Mouse (Mus musculus) ES-Bruce4 (cell line): ENCODE data around the gene Dner. TPM values are rescaled to one million over a fixed set of nuclear protein-coding genes. Genes with fewer than 3 reads are reported as not detected.

ENCODE experiments used
- H3K27ac ChIP-seq: 2 replicates; pipeline ENCODE4 v1.5.1; 2012; ENCODE audit warnings: low read length, inconsistent platforms; ENCODE audit not compliant: insufficient read depth
- H3K27me3 ChIP-seq: 2 replicates; pipeline ENCODE4 v1.6.1; 2012; ENCODE audit warnings: mild to moderate bottlenecking, low read length, inconsistent platforms; ENCODE audit not compliant: control insufficient read depth, poor library complexity, insufficient read depth, severe bottlenecking
- H3K36me3 ChIP-seq: 2 replicates; pipeline ENCODE4 v1.6.1; 2012; ENCODE audit warnings: inconsistent platforms, mild to moderate bottlenecking, low read length, moderate library complexity; ENCODE audit not compliant: control insufficient read depth, poor library complexity, insufficient read depth, severe bottlenecking
- H3K4me1 ChIP-seq: one replicate; pipeline ENCODE4 v1.8.1; 2011; ENCODE audit warnings: low read length; ENCODE audit not compliant: control insufficient read depth, insufficient read depth
- H3K4me3 ChIP-seq: 2 replicates; pipeline ENCODE4 v1.5.1; 2011; ENCODE audit warnings: low read depth, mild to moderate bottlenecking, low read length
- H3K9ac ChIP-seq: 2 replicates; pipeline ENCODE4 v1.6.1; 2012; ENCODE audit warnings: low read depth, mild to moderate bottlenecking, inconsistent platforms; ENCODE audit not compliant: poor library complexity, severe bottlenecking
- H3K9me3 ChIP-seq: replicated peaks from 2 replicates; pipeline ENCODE4 v1.6.1; 2012; ENCODE audit warnings: mild to moderate bottlenecking, low read length, inconsistent platforms; ENCODE audit not compliant: control insufficient read depth, poor library complexity, insufficient read depth, severe bottlenecking
- CTCF ChIP-seq: IDR thresholded peaks from one replicate; pipeline ENCODE4 v1.8.1; 2011; ENCODE audit warnings: low read depth, low read length
- EP300 ChIP-seq: IDR thresholded peaks from 2 replicates; pipeline ENCODE4 v1.6.1; 2011; ENCODE audit warnings: low read depth, low read length; ENCODE audit not compliant: insufficient read depth
- POLR2A ChIP-seq: IDR thresholded peaks from one replicate; pipeline ENCODE4 v1.8.1; 2011; ENCODE audit warnings: low read length; ENCODE audit not compliant: insufficient read depth
- polyA plus RNA-seq: library from polyadenylated mRNA; stranded (reverse); fragments of >200 nt; gene quantifications from 2 replicates; pipeline ENCODE4 v1.2.4, GENCODE M21; 2011; ENCODE audit warnings: low read depth; ENCODE audit not compliant: missing spikeins, insufficient read depth, insufficient read length

Gene Dner
- polyA plus RNA-seq, 1 experiment = 9.5 TPM

DNA sequence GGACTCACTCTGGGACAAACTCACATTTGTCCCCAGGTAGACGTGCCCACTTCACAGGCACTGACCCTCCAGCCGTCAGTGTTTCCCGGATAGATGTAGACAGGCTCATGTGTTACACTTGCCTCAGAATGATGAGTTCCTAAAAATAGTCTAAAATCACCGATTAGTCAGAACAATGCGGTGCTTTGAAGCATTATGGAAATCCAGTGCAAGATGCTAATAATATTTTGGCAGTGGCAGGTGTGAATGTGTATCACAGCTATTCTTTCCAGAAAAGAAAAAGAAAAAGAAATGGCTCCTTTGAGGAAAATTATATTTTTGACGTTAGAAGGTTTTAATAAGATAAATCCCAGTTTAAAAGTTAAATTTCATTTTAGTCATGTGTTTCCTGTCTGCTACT is 204.3 kb downstream of the Dner start:
- Histone ChIP-seq H3K9ac (no peak overlapping the region), H3K4me1 (no peaks in the 10 kb centered on the region), H3K4me3 (no peak overlapping the region), H3K9me3 (no peaks in the 10 kb centered on the region; the same call in none of the 2 replicates), H3K27me3 (no peaks in the 10 kb centered on the region), H3K36me3 (no peaks in the 10 kb centered on the region), H3K27ac (no peak overlapping the region)
- TF ChIP-seq EP300 = no peak
- TF ChIP-seq POLR2A = no peak
- no peak for TF ChIP-seq CTCF

GRCm38 (mm10) chr1:84488546-84488945 is 207.5 kb downstream of the Dner start:
- no peaks in the 10 kb centered on the region for H3K27me3 ChIP-seq
- H3K27ac ChIP-seq = no peak overlapping the region
- no peaks in the 10 kb centered on the region for H3K36me3 ChIP-seq
- H3K9me3 ChIP-seq = no peaks in the 10 kb centered on the region; the same call in none of the 2 replicates
- no peak for TF ChIP-seq CTCF
- no peak for TF ChIP-seq EP300
- TF ChIP-seq POLR2A = no peak
- no peaks in the 10 kb centered on the region for H3K4me1 ChIP-seq
- no peak overlapping the region for H3K4me3 ChIP-seq
- H3K9ac ChIP-seq = no peak overlapping the region

DNA sequence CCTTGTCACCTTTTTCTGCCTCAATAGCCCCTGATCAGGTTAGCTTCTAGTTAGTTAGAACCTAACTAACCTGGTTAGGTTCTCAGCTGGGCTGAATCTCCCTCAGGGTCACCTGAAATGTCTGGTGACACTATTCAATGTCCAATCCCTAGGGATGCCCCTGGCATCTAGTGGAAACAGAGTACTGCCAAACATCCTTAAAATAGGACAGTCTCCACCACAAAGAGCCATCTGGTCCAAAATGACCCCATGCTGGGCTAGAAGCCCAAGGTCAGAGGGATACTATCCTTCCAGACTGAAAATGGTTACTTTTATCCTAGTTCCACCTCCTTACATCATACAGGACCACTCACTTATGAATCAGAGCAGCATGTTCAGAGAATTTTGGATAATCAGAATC is 211.0 kb downstream of the Dner start:
- H3K9me3 ChIP-seq = no peaks in the 10 kb centered on the region; the same call in 1 of the 2 replicates
- H3K27me3 ChIP-seq = no peaks in the 10 kb centered on the region
- H3K36me3 ChIP-seq = no peaks in the 10 kb centered on the region
- no peak overlapping the region for H3K27ac ChIP-seq
- H3K9ac ChIP-seq = no peak overlapping the region
- H3K4me3 ChIP-seq = no peak overlapping the region
- TF ChIP-seq CTCF (no peak), EP300 (no peak), POLR2A (no peak)
- no peaks in the 10 kb centered on the region for H3K4me1 ChIP-seq

GRCm38 (mm10) chr1:84484577-84484976 is 211.4 kb downstream of the Dner start:
- H3K4me3 ChIP-seq = no peak overlapping the region
- no peak for TF ChIP-seq CTCF
- TF ChIP-seq POLR2A = no peak
- TF ChIP-seq EP300 = no peak
- no peak overlapping the region for H3K27ac ChIP-seq
- H3K27me3 ChIP-seq = no peaks in the 10 kb centered on the region
- no peaks in the 10 kb centered on the region; the same call in 1 of the 2 replicates for H3K9me3 ChIP-seq
- no peak overlapping the region for H3K9ac ChIP-seq
- no peaks in the 10 kb centered on the region for H3K36me3 ChIP-seq
- H3K4me1 ChIP-seq = no peaks in the 10 kb centered on the region

DNA sequence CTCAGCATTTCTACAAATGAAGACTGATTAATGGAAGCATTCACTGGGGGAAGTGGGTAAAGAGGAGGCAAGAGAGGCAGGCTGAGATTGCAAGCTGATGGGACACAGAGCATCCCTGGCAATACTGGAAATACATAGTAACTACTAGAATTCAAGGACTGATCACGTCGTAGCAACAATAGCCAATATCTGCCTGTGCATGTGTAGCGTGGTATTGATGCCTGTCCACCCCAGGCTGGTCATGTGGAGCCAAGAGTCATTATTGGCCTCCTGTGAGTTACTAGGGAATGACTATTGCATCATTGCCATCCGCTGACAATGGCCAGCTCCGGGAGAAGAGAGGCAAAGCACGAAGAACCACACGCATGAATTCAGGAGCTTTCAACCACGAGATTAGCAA is 216.0 kb downstream of the Dner start:
- H3K9me3 ChIP-seq = no peaks in the 10 kb centered on the region
- no peak overlapping the region for H3K4me3 ChIP-seq
- H3K4me1 ChIP-seq = no peaks in the 10 kb centered on the region
- H3K27ac ChIP-seq = no peak overlapping the region
- no peak for TF ChIP-seq CTCF
- no peak for TF ChIP-seq EP300
- no peak for TF ChIP-seq POLR2A
- no peaks in the 10 kb centered on the region for H3K36me3 ChIP-seq
- no peaks in the 10 kb centered on the region for H3K27me3 ChIP-seq
- no peak overlapping the region for H3K9ac ChIP-seq

DNA sequence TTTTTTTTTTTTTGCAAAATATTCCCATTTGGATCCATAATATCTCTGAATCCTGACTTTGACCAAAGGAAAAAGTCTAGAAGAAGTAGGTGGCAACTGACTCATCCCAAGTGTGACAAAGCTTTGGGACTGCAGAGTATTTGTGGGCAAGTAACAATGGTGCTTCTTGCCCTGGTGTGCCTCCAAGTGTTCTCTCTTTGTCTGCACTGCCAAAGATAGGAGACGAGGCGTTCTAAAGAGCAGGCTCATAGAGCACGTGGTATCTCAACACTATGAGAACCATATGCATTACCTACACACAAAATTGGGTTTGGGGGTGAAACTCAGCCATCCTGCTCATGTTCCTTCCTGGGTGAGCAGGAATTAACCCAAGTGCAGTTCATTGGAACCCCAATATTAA is 221.7 kb downstream of the Dner start:
- no peaks in the 10 kb centered on the region for H3K36me3 ChIP-seq
- H3K4me1 ChIP-seq = no peaks in the 10 kb centered on the region
- no peak overlapping the region for H3K4me3 ChIP-seq
- no peak overlapping the region for H3K9ac ChIP-seq
- H3K27me3 ChIP-seq = no peaks in the 10 kb centered on the region
- no peaks in the 10 kb centered on the region for H3K9me3 ChIP-seq
- no peak for TF ChIP-seq POLR2A
- no peak for TF ChIP-seq CTCF
- TF ChIP-seq EP300 = no peak
- H3K27ac ChIP-seq = no peak overlapping the region
